Mouse (Mus musculus) heart, embryonic 10.5 days (tissue): ENCODE measurements around the gene Clptm1. TPM values are rescaled to one million over a fixed set of nuclear protein-coding genes. Genes with fewer than 3 reads are reported as not detected.
"Not testable (repeated sequence)": the region's sequence is repeated elsewhere in the genome, so short reads cannot be mapped to it uniquely, and the experiment has no call there.

ENCODE experiments used
- DNase-seq: peaks from one replicate; pipeline ENCODE4 v3.0.0-alpha.2; 2017; ENCODE audit warnings: low spot score
- H3K27ac ChIP-seq: fragments of 300-500 bp; sonication (generic); 2 replicates; pipeline ENCODE4 v1.5.1; 2016; ENCODE audit warnings: mild to moderate bottlenecking
- H3K27me3 ChIP-seq: fragments of 300-500 bp; sonication (generic); 2 replicates; pipeline ENCODE4 v1.6.1; 2016; ENCODE audit warnings: mild to moderate bottlenecking; ENCODE audit not compliant: poor library complexity, insufficient read depth, severe bottlenecking
- H3K36me3 ChIP-seq: fragments of 300-500 bp; sonication (generic); 2 replicates; pipeline ENCODE4 v1.6.1; 2016; ENCODE audit warnings: mild to moderate bottlenecking, moderate library complexity
- H3K4me1 ChIP-seq: fragments of 300-500 bp; sonication (generic); 2 replicates; pipeline ENCODE4 v1.6.1; 2016; ENCODE audit warnings: mild to moderate bottlenecking
- H3K4me3 ChIP-seq: fragments of 300-500 bp; sonication (generic); 2 replicates; pipeline ENCODE4 v1.5.1; 2016; ENCODE audit warnings: mild to moderate bottlenecking, moderate library complexity
- H3K9me3 ChIP-seq: fragments of 300-500 bp; sonication (generic); 2 replicates; pipeline ENCODE4 v1.6.1; 2016; ENCODE audit warnings: mild to moderate bottlenecking, moderate library complexity
- WGBS: fragments of 180-500 bp; shearing (Covaris S2); methylation state at CpG from one replicate; pipeline ENCODE4 v1.1.7; 2016; 5-methylcytosine and 5-hydroxymethylcytosine counted together
- polyA plus RNA-seq: library from polyadenylated mRNA; unstranded; fragments of >200 nt; fragmentation: Nextera tagmentation; extraction: Ambion mirVana; gene quantifications from 2 replicates; pipeline ENCODE4 v1.2.1, GENCODE M21; 2016

Clptm1 gene
- polyA plus RNA-seq, 1 experiment from 2014 or later = 101 TPM

- Histone ChIP-seq H3K4me3 (no peak overlapping the region), H3K9me3 (no peaks in the 10 kb centered on the region), H3K4me1 (no peaks in the 10 kb centered on the region), H3K27ac (no peak overlapping the region), H3K27me3 (no peaks in the 10 kb centered on the region), H3K36me3 (no peaks in the 10 kb centered on the region)
- WGBS = 91% methylated on average over 12 of the region's 12 CpGs
- DNase-seq = no peak
Measured at GRCm38 (mm10) chr7:19609641-19610332, 55.0 kb downstream of the Clptm1 start.

- DNase-seq = no peak
- H3K36me3 ChIP-seq = peaks cover 10% of the 10 kb centered on the region
- no peaks in the 10 kb centered on the region for H3K27me3 ChIP-seq
- H3K9me3 ChIP-seq = no peaks in the 10 kb centered on the region
- H3K4me1 ChIP-seq = peaks cover 19% of the 10 kb centered on the region
- H3K27ac ChIP-seq = no peak overlapping the region
- 73% methylated on average over 5 of the region's 5 CpGs for WGBS
- H3K4me3 ChIP-seq = no peak overlapping the region
Measured at GRCm38 (mm10) chr7:19607291-19607690, 57.5 kb downstream of the Clptm1 start.

- H3K27ac ChIP-seq = peak overlapping the region; percentile 95
Measured at GRCm38 (mm10) chr7:19604606-19605214, 60.1 kb downstream of the Clptm1 start.

GRCm38 (mm10) chr7:19603849-19604605, 60.8 kb downstream of the Clptm1 start, which contains the start of gene Clasrp:
Gene Clasrp (minus strand): TSS chr7:19604486.
- Histone ChIP-seq H3K9me3 (no peaks in the 10 kb centered on the region), H3K4me1 (peaks cover 26% of the 10 kb centered on the region), H3K36me3 (peaks cover 41% of the 10 kb centered on the region), H3K4me3 (peak within 1 kb of the TSS; percentile 99), H3K27me3 (no peaks in the 10 kb centered on the region), H3K27ac (peak within 1 kb of the TSS; percentile 95)
- 1% methylated on average over 57 of the region's 57 CpGs for whole genome bisulfite sequencing
- peak; percentile 98 for DNase-seq

More at GRCm38 (mm10) chr7:19604606-19605214, 60.1 kb downstream of the Clptm1 start:
- Histone ChIP-seq H3K4me3 (peak overlapping the region; percentile 99), H3K4me1 (peaks cover 26% of the 10 kb centered on the region), H3K36me3 (peaks cover 34% of the 10 kb centered on the region)
- 58% methylated on average over 10 of the region's 10 CpGs for WGBS
- DNase-seq, H3K27me3 ChIP-seq, H3K9me3 ChIP-seq: not testable (repeated sequence)

GRCm38 (mm10) chr7:19603055-19603454, 61.8 kb downstream of the Clptm1 start:
- WGBS = 81% methylated on average over 12 of the region's 12 CpGs
- peak overlapping the region; percentile 99 for H3K4me3 ChIP-seq
- no peaks in the 10 kb centered on the region for H3K27me3 ChIP-seq
- DNase-seq = no peak
- H3K27ac ChIP-seq = no peak overlapping the region
- H3K36me3 ChIP-seq = peaks cover 51% of the 10 kb centered on the region
- no peaks in the 10 kb centered on the region for H3K9me3 ChIP-seq
- H3K4me1 ChIP-seq = peaks cover 26% of the 10 kb centered on the region

GRCm38 (mm10) chr7:19600562-19600961, 64.3 kb downstream of the Clptm1 start:
- no peak overlapping the region for H3K27ac ChIP-seq
- WGBS = 77% methylated on average over 5 of the region's 5 CpGs

GRCm38 (mm10) chr7:19593061-19593730, 71.6 kb downstream of the Clptm1 start:
- Histone ChIP-seq H3K36me3 (peaks cover 97% of the 10 kb centered on the region), H3K9me3 (no peaks in the 10 kb centered on the region), H3K27me3 (no peaks in the 10 kb centered on the region), H3K4me1 (peaks cover 8% of the 10 kb centered on the region; the same call in 1 of the 2 replicates), H3K4me3 (no peak overlapping the region), H3K27ac (no peak overlapping the region)
- WGBS = 80% methylated on average over 10 of the region's 10 CpGs
- no peak for DNase-seq

More at GRCm38 (mm10) chr7:19600562-19600961, 64.3 kb downstream of the Clptm1 start:
- Histone ChIP-seq H3K4me3 (no peak overlapping the region), H3K36me3 (peaks cover 73% of the 10 kb centered on the region), H3K4me1 (peaks cover 26% of the 10 kb centered on the region), H3K27me3 (no peaks in the 10 kb centered on the region), H3K9me3 (no peaks in the 10 kb centered on the region)
- no peak for DNase-seq

- H3K4me1 ChIP-seq = peaks cover 23% of the 10 kb centered on the region
- no peak overlapping the region for H3K4me3 ChIP-seq
- H3K36me3 ChIP-seq = peaks cover 100% of the 10 kb centered on the region
- no peaks in the 10 kb centered on the region for H3K9me3 ChIP-seq
- no peaks in the 10 kb centered on the region for H3K27me3 ChIP-seq
- no peak overlapping the region for H3K27ac ChIP-seq
- DNase-seq = peak; percentile 83
- WGBS = 60% methylated on average over 3 of the region's 3 CpGs
Measured at GRCm38 (mm10) chr7:19589917-19590316, 74.9 kb downstream of the Clptm1 start.

- peaks cover 100% of the 10 kb centered on the region for H3K36me3 ChIP-seq
- H3K27me3 ChIP-seq = no peaks in the 10 kb centered on the region
- no peak for DNase-seq
- H3K27ac ChIP-seq = no peak overlapping the region
- no peaks in the 10 kb centered on the region for H3K9me3 ChIP-seq
- peaks cover 25% of the 10 kb centered on the region for H3K4me1 ChIP-seq
- 54% methylated on average over 3 of the region's 3 CpGs for WGBS
- no peak overlapping the region for H3K4me3 ChIP-seq
Measured at GRCm38 (mm10) chr7:19589207-19589606, 75.6 kb downstream of the Clptm1 start.

GRCm38 (mm10) chr7:19586269-19586668, 78.6 kb downstream of the Clptm1 start:
- peaks cover 99% of the 10 kb centered on the region for H3K36me3 ChIP-seq
- peak overlapping the region; percentile 36 for H3K4me3 ChIP-seq
- 70% methylated on average over 46 of the region's 46 CpGs for WGBS
- no peaks in the 10 kb centered on the region for H3K9me3 ChIP-seq
- H3K27me3 ChIP-seq = no peaks in the 10 kb centered on the region
- DNase-seq = no peak
- H3K27ac ChIP-seq = peak overlapping the region; percentile 42
- peaks cover 25% of the 10 kb centered on the region for H3K4me1 ChIP-seq
